Mouse (Mus musculus) T-helper 2 cell (primary cell): ENCODE measurements at regions not wholly inside any gene's neighbourhood (a gene's known extent, or its start where the extent isn't known, plus 50 kb on each side); places are given as distances from the start of the nearest gene placed in this dataset.

Source experiments
- in situ Hi-C: fragments of 300-600 bp; cut with MboI, MseI; formaldehyde crosslinking; loops from one replicate; pipeline ENCODE4 v1.15.1; 2025; ENCODE audit warnings: high pct_unique_total_duplicates

DNA sequence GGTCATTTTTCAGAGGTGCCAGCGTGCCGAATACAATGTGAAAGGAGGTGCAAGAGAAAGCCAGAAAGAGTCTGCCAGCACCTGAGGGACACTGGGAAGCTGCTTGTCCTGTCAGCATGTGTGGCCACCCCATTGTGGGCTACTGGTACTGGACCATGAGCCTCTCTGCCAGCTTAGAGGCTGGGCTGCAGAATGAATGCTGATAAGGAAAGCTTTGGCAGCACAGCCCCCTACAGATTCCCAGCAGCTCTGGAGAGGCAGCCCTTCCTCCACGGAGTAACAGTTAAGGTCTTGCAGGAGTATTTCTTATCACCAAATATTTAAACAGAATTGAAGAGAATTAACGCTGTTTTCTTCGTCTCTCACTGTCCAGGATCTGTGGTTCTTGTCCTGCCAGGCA, 199.5 kb downstream of the Gadd45g start:
- in situ Hi-C loops, result no loop called here

GRCm38 (mm10) chr13:52046700-52047099, 200.2 kb downstream of the Gadd45g start:
- in situ Hi-C loops, result no loop called here

GRCm38 (mm10) chr13:52047937-52048336, 201.5 kb downstream of the Gadd45g start:
- in situ Hi-C loops, result no loop called here

- in situ Hi-C loops, result no loop called here
Measured at GRCm38 (mm10) chr13:52048777-52049176, 202.3 kb downstream of the Gadd45g start.

- in situ Hi-C loops, result no loop called here
Measured at GRCm38 (mm10) chr13:52049249-52049648, 202.8 kb downstream of the Gadd45g start.

GRCm38 (mm10) chr13:52055741-52056140, 209.3 kb downstream of the Gadd45g start:
- in situ Hi-C loops, result no loop called here

DNA sequence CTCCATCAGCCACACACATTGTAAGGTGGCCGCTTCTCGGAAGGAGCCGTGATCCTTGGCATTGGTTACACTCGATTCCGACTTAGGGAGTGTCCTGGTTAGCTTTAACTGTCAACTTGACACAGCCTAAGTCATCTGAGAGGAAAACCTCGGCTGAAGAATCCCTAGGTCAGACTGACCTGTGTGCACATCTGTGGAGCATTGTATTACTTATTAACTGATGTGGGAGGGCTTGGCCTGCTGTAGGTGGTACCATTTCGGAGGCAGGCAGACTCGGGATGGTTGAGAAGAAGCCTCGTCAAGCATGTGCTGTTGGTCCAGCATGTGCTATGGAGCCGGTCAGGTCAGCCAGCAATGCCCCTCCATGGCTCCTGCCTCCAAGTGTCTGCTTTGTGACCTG, 211.0 kb downstream of the Gadd45g start:
- in situ Hi-C loops, result no loop called here

DNA sequence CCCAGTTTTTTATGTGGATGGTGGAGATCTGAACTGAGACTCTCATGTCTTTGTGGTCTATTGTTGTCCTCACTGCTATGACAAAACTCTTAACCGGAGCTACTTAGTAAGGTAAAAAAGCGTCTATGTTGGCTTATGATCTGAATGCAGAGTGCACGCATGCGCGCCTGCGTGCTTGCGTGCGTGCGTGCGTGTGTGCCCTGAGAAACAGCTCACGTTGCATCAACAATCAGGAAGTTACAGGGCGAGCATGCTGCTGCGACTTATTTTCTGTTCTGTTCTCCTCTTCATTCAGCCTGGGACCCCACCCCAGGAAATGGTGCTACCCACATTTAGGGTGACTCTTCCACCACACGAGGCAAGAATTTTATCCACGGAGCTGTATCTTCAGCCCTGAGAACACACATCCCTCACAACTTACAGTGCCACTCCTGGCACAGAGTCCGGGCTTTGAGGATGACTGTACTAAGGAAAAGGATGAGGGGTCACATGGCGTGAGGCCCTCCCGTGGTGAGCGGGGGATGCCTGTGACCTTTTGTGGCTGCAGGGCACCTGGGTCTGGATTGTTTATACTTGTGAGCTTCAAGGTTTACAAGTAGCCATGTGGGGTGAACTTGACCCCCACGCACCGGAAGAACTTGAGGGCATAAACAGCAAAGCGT, 213.4 kb downstream of the Gadd45g start:
- in situ Hi-C loops, result no loop called here

DNA sequence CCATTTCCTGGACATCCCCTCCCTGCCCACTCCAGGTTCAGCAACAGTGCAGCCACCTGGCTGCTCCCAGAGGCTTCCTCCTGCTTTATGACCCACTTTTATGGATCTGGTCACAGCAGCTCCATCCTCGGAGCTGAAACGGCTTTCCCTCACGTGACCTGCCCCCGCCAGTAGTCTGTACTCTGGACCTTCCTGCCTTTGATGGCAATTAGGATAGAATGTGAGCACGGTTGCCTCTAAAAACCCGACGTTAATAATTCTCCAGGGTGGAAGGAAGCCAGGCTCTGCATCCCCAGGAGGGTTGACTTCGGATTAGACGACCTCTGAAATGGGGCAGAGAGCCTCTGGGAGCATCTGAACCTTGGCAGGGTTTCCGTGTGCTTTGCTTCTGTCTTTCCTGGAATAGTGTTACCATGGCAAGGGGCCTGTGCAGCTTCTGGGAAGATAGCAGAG, 214.0 kb downstream of the Gadd45g start:
- in situ Hi-C loops, result no loop called here

DNA sequence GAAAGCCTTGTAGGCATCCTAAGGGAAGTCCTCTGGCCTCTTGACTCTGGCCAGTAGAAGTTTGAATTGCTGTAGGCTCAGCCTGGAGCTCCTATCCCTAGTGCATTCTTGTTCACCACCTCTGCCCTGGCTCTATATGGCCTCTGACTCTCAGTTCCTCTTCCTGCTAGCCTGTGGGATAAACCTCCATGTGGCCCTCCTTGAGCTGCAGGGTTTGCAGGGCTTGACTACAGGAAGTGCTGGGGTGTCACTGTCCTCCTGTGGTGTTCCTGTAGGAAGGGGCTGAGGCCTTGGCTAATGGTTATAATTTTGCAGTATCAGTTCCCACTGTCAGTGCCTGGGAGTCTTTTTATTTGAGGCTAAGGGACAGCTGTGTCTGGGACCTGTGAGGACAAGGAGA, 215.0 kb downstream of the Gadd45g start:
- in situ Hi-C loops, result no loop called here

GRCm38 (mm10) chr13:52061881-52062280, 215.4 kb downstream of the Gadd45g start:
- in situ Hi-C loops, result no loop called here

GRCm38 (mm10) chr13:52062576-52062975, 216.1 kb downstream of the Gadd45g start:
- in situ Hi-C loops, result no loop called here

- in situ Hi-C loops, result no loop called here
Measured at GRCm38 (mm10) chr13:52065274-52065673, 218.8 kb downstream of the Gadd45g start.

DNA sequence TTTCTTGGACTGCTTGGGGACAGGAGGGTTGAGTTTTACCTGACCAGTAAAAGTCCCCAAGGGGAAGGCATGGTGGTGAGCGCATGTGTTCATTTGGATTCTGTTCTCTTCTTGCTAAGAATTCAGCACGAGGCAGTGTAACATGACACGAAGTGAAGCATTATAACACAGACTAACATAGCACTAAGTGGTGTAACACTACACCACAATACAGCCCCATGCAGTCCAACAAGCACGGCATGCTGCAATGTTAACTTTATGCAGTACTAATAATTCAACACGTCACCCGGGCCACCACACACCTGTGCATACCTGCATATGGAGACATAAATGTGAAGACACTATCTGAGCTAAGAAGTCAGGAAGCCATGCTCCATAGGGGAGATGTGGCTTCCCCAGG, 219.2 kb downstream of the Gadd45g start:
- in situ Hi-C loops, result no loop called here

GRCm38 (mm10) chr13:52067048-52067447, 220.6 kb downstream of the Gadd45g start:
- in situ Hi-C loops, result no loop called here

GRCm38 (mm10) chr13:52068886-52069439, 222.5 kb downstream of the Gadd45g start:
- in situ Hi-C loops, result no loop called here

- in situ Hi-C loops, result no loop called here
Measured at GRCm38 (mm10) chr13:52069714-52070113, 223.2 kb downstream of the Gadd45g start.

DNA sequence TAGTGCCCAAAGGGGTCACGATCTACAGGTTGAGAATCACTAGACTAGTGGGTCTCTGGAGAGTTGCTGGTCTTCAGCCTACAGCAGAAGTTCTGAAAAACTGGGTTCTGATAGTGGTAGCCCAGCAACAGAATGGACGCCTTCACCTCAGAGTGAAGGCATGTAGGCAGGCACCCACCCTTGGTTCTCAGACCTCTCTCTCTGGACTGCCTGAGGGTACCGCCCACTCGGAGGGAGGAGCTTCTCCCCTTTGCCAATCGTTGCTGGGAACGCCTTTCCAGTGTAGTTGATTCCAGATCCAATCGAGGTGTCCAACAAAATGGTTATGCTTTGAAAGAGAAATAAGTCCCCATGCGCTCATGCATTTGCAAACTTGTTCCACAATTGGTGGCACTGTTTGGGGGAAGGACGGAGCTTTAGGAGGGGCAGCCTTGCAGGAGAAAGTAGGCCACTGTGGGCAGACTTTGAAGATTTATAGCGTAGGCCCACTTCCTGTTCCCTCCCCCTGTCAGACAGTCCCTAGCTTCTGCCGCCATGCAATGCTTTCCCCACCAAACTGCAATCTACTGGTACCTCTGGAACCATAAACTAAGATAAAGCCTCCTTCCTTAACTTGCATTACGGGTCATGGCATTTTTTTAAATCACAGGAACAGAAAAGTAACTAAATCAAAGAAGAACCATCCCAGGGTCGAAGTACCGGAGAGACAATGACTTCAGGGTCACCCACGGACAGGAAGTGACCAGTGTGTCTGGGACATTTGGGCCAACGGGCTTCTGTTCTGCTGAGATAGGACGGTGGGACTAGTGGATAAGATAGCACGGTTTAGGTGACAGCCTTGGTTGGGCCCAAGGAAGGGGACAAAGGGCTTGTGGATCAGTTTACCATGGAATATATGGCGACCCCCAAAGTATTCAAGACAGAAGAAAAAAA, 224.5 kb downstream of the Gadd45g start:
- in situ Hi-C loops, result no loop called here

- in situ Hi-C loops, result no loop called here
Measured at GRCm38 (mm10) chr13:52077616-52078015, 231.1 kb downstream of the Gadd45g start.

GRCm38 (mm10) chr13:52078561-52078960, 232.1 kb downstream of the Gadd45g start:
- in situ Hi-C loops, result no loop called here

DNA sequence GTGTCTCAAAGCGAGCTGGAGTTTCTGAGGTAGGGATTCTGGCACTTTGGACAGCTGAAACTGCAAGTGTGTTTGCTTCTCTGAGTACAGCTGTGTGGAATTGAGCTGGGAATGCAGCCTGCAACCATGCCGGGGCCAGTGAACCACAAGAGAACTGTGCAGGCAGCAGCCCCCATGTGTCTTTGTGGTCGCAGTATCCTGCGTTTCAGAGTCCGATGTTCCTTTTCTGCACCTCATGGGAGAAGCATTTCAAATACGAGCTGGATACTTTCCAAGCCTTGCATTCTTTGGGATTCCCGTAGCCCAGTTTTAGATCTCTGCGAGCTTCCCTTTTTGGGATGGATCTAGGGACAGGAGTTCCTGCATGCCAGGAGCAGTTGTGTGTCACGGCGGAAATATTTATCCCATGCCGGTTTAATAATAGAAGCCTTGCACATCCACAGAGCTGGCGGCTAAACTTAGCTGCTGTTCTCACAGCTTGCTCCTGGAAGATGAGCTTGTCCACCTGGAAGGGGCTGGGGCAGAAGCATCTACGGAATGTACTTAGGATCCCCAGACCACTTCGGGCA, 233.3 kb downstream of the Gadd45g start:
- in situ Hi-C loops, result no loop called here
